Mouse (Mus musculus): ENCODE results near the gene Gpr39.

GRCm38 (mm10) chr1:125744766-125745165, 68.0 kb downstream of the Gpr39 start:
- TF ChIP-seq MAFK (IDR thresholded peaks at IDR 0.05; ENCODE audit: insufficient read depth, low read depth, low read length), result no peak
- TF ChIP-seq CHD2 (IDR thresholded peaks at IDR 0.05; ENCODE audit: low read depth, low read length), result no peak
- TF ChIP-seq ZNF384 (IDR thresholded peaks at IDR 0.05; ENCODE audit: low read depth, low read length), result no peak
- no peak for TF ChIP-seq ZC3H11A (IDR thresholded peaks at IDR 0.05; ENCODE audit: borderline replicate concordance, low read depth, low read length)
- no peak for TF ChIP-seq HCFC1 (IDR thresholded peaks at IDR 0.05; ENCODE audit: borderline replicate concordance, insufficient read depth, low read length)

Data from ES-E14 (cell line).